Comparison of ENCODE assay signal across 12 mouse cellular contexts in genomic region chr8:35773508-35773907, GRCm38 (mm10). TPM values are rescaled to one million over a fixed set of nuclear protein-coding genes. Genes with fewer than 3 reads are reported as not detected.
A peak's percentile ranks its signal among the peaks of the same experiment; 100 is the strongest.
DNase-seq lines count a peak whose midpoint lies in the region; ATAC-seq and TF ChIP-seq lines count a peak whose summit lies in the region.
"Had no signal": no experiment of that assay in that cellular context is flagged by ENCODE, and none has a peak within 500 bp of the region (broad histone marks: within the 10 kb centered on the region; RNA-seq: fewer than 3 reads in every experiment).

No protein-coding gene starts in this region.

- H3K36me3 ChIP-seq in embryonic facial prominence, embryonic 14.5 days (ENCODE audit: control insufficient read depth, insufficient read depth, low read length) = no peaks in the 10 kb centered on the region
- no peaks in the 10 kb centered on the region for H3K36me3 ChIP-seq in embryonic facial prominence, embryonic 10.5 days (replicated peaks)
- H3K36me3 ChIP-seq in kidney, postnatal 0 days (ENCODE audit: insufficient read depth, low read length) = no peaks in the 10 kb centered on the region
- no peaks in the 10 kb centered on the region for H3K36me3 ChIP-seq in midbrain, embryonic 15.5 days (replicated peaks)
- H3K36me3 ChIP-seq: limb, embryonic 12.5 days had no signal

- TF ChIP-seq CTCF in kidney, postnatal 0 days (IDR thresholded peaks at IDR 0.05; ENCODE audit: low read depth) = no peak

- no peaks in the 10 kb centered on the region for H3K27me3 ChIP-seq in embryonic facial prominence, embryonic 14.5 days (replicated peaks; ENCODE audit: control insufficient read depth, insufficient read depth, low read length)
- no peaks in the 10 kb centered on the region for H3K27me3 ChIP-seq in embryonic facial prominence, embryonic 10.5 days (replicated peaks; ENCODE audit: low read depth, poor library complexity, severe bottlenecking)
- H3K27me3 ChIP-seq in kidney, postnatal 0 days (ENCODE audit: insufficient read depth, low read length) = no peaks in the 10 kb centered on the region
- no peaks in the 10 kb centered on the region for H3K27me3 ChIP-seq in midbrain, embryonic 15.5 days (replicated peaks)

- no peaks in the 10 kb centered on the region for H3K4me1 ChIP-seq in embryonic facial prominence, embryonic 14.5 days (ENCODE audit: control insufficient read depth, insufficient read depth, low read length)
- H3K4me1 ChIP-seq in embryonic facial prominence, embryonic 10.5 days = no peaks in the 10 kb centered on the region
- H3K4me1 ChIP-seq in kidney, postnatal 0 days (replicated peaks; ENCODE audit: insufficient read depth, low read length) = no peaks in the 10 kb centered on the region
- no peaks in the 10 kb centered on the region for H3K4me1 ChIP-seq in midbrain, embryonic 15.5 days
- H3K4me1 ChIP-seq: limb, embryonic 12.5 days had no signal

- DNase-seq in embryonic facial prominence, embryonic 14.5 days (ENCODE audit: low spot score) = peak; percentile 24
- DNase-seq in embryonic facial prominence, embryonic 10.5 days (ENCODE audit: low spot score) = no peak
- DNase-seq in kidney, postnatal 0 days (ENCODE audit: low spot score) = peak; percentile 58
- DNase-seq in kidney, postnatal 14 days = no peak
- peak; percentile 20 to 23 for DNase-seq in cerebellum, adult 18-20 months
- DNase-seq in testis, postnatal 10 days (ENCODE audit: low spot score) = no peak
- DNase-seq in adrenal gland, adult (ENCODE audit: inconsistent age in 2 of 2, low spot score in 1 of 2) = no peak
- DNase-seq: adrenal gland, postnatal 10 days; kidney, postnatal 10 days; lung, postnatal 10 days had no signal

- 26% methylated on average over 7 of the region's 7 CpGs for WGBS in embryonic facial prominence, embryonic 14.5 days
- 46% methylated on average over 7 of the region's 7 CpGs for WGBS in embryonic facial prominence, embryonic 10.5 days
- 16% methylated on average over 7 of the region's 7 CpGs for WGBS in kidney, postnatal 0 days
- WGBS in midbrain, embryonic 15.5 days = 32% methylated on average over 7 of the region's 7 CpGs

- no peak overlapping the region for H3K4me3 ChIP-seq in embryonic facial prominence, embryonic 14.5 days (ENCODE audit: low read depth, low read length)
- no peak overlapping the region for H3K4me3 ChIP-seq in embryonic facial prominence, embryonic 10.5 days
- H3K4me3 ChIP-seq in kidney, postnatal 0 days (replicated peaks; ENCODE audit: low read depth, low read length) = no peak overlapping the region
- H3K4me3 ChIP-seq in midbrain, embryonic 15.5 days = no peak overlapping the region
- H3K4me3 ChIP-seq: limb, embryonic 12.5 days had no signal

- no peaks in the 10 kb centered on the region for H3K9me3 ChIP-seq in embryonic facial prominence, embryonic 14.5 days (ENCODE audit: control insufficient read depth, low read length)
- no peaks in the 10 kb centered on the region for H3K9me3 ChIP-seq in embryonic facial prominence, embryonic 10.5 days
- no peaks in the 10 kb centered on the region for H3K9me3 ChIP-seq in kidney, postnatal 0 days (replicated peaks; ENCODE audit: low read length)
- H3K9me3 ChIP-seq in midbrain, embryonic 15.5 days = no peaks in the 10 kb centered on the region
- H3K9me3 ChIP-seq: limb, embryonic 12.5 days had no signal

- no peak overlapping the region for H3K9ac ChIP-seq in embryonic facial prominence, embryonic 14.5 days (ENCODE audit: low read depth, low read length)
- H3K9ac ChIP-seq in kidney, postnatal 0 days (ENCODE audit: low read depth, low read length) = no peak overlapping the region
- no peak overlapping the region for H3K9ac ChIP-seq in midbrain, embryonic 15.5 days
- H3K9ac ChIP-seq: limb, embryonic 12.5 days had no signal

- no peak overlapping the region for H3K27ac ChIP-seq in embryonic facial prominence, embryonic 14.5 days (replicated peaks; ENCODE audit: low read depth, low read length)
- H3K27ac ChIP-seq in embryonic facial prominence, embryonic 10.5 days (replicated peaks) = no peak overlapping the region
- H3K27ac ChIP-seq in kidney, postnatal 0 days = no peak overlapping the region
- H3K27ac ChIP-seq in midbrain, embryonic 15.5 days = no peak overlapping the region
- H3K27ac ChIP-seq: limb, embryonic 12.5 days had no signal

- H3K4me2 ChIP-seq in embryonic facial prominence, embryonic 14.5 days (ENCODE audit: low read depth, low read length) = no peak overlapping the region
- no peak overlapping the region for H3K4me2 ChIP-seq in kidney, postnatal 0 days (ENCODE audit: low read length)
- no peak overlapping the region for H3K4me2 ChIP-seq in midbrain, embryonic 15.5 days
- H3K4me2 ChIP-seq: limb, embryonic 12.5 days had no signal

- no peak for ATAC-seq in embryonic facial prominence, embryonic 14.5 days (ENCODE audit: low read depth)
- no peak for ATAC-seq in kidney, postnatal 0 days (replicated peaks; ENCODE audit: low FRiP score, low read depth)
- peak; percentile 84 for ATAC-seq in midbrain, embryonic 15.5 days (replicated peaks)

RNA-seq across cellular contexts. Expression of gene Gm19410, which starts 7.9 kb away (rescaled TPM):
- 0.07 and 0.15 TPM in 2 replicates for polyA plus RNA-seq in embryonic facial prominence, embryonic 14.5 days (2014; fragmentation: Nextera tagmentation; extraction: Ambion mirVana)
- not detected in 2 replicates for polyA plus RNA-seq in embryonic facial prominence, embryonic 10.5 days (2016; fragmentation: Nextera tagmentation; extraction: Ambion mirVana)
- 0.04 TPM in 2 replicates for polyA plus RNA-seq in kidney, postnatal 0 days (2015; fragmentation: Nextera tagmentation; extraction: Ambion mirVana)
- polyA plus RNA-seq in midbrain, embryonic 15.5 days (2015; fragmentation: Nextera tagmentation; extraction: Ambion mirVana) = 0.20 and 0.21 TPM in 2 replicates

Comparison
In these comparisons a context has a peak if more than half of its experiments do, and no peak if none do; other contexts are left out.
1. DNase-seq: peak in embryonic facial prominence, embryonic 14.5 days (single experiment), kidney, postnatal 0 days (single experiment) and cerebellum, adult 18-20 months (2 of 2); none in embryonic facial prominence, embryonic 10.5 days (single experiment), kidney, postnatal 14 days (single experiment), testis, postnatal 10 days (single experiment) and adrenal gland, adult (0 of 2).